Mouse (Mus musculus): ENCODE data around the gene Galnt17.

DNA sequence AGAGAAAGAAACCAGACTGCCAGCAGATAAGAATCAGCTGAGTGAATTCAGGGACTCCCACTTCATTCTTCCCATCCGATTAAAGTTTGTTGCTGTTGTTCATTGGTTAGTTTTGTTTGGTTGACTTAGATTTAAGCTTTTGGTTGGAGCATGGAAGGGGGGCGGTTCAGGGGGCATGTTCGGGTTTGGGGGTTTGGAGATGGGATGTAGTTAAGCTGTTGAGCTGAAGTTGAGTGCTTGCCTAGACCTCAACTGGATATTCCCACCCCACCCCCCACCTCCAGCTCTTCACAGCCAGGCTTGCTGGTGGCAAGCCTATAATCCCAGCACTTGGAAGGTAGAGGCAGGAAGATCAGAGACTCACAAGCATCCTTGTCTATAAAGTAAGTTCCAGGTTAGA lies at the start of gene Galnt17:
- TF ChIP-seq CTCF (IDR thresholded peaks at IDR 0.05; ENCODE audit: low read depth) (no peak), EP300 (optimal IDR thresholded peaks at IDR 0.05) (no peak)

Data from stomach, postnatal 0 days (tissue).